Mouse (Mus musculus) kidney, adult 9 months (tissue): ENCODE data around the gene Gab1.

ENCODE experiments used
- DNase-seq: peaks from one replicate; pipeline ENCODE4 v3.0.0; 2022

Gab1 gene

DNA sequence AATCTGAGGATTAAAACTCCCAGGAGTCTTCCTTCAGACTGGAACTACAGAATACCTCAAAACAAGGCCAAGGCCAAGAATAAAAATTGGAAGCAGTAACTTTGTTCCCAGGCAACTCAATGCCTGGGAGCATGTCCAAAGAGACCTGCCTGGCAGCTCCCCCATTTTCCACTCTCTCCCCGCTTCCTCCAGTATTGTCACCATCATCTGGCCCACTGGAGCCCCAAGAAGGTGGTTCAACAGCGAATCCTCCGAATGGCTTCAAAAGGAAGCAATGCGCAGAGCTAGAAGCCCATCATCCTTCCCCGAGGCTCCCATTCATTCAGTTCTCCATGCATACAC is 142.3 kb downstream of the Gab1 start:
- DNase-seq = peak; percentile 27

GRCm38 (mm10) chr8:80732326-80732725 is 148.0 kb downstream of the Gab1 start:
- DNase-seq = no peak

DNA sequence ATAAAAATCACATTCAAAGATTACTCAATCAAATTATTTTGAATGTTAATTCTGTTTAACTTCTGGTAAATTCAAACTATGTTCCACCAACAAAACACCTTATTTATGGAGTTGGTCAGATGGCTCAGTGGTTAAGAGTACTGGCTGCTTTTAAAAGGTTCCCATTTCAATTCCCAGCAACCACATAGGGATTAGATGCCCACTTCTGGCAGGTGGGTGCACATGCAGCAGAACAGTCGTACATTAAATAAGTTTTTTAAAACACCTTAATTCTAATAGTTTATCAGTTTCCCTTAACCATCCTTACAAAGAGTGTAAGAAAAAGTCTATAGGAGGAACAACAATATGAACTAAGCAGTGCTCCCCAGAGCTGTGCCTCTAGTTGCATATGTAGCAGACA is 165.9 kb downstream of the Gab1 start:
- DNase-seq = peak; percentile 6
